Mouse (Mus musculus): ENCODE data around the gene Chd9. TPM values are rescaled to one million over a fixed set of nuclear protein-coding genes. Genes with fewer than 3 reads are reported as not detected.
A peak's percentile ranks its signal among the peaks of the same experiment; 100 is the strongest.

Gene Chd9
- total RNA-seq (2021): 100 to 1,000 TPM; 133 to 138 TPM
- long read RNA-seq, experiment 1, partial matches to known transcripts: 2 of 108 reads
- long read RNA-seq, experiment 1, other reads (novel, unspliced or antisense): 103 of 108 reads
- long read RNA-seq, experiment 2, partial matches to known transcripts: 2 of 79 reads
- long read RNA-seq, experiment 2, other reads (novel, unspliced or antisense): 76 of 79 reads

- DNase-seq (ENCODE audit: low spot score in 2 of 2): peak; percentile 96 to 98
- intact Hi-C loops (cut with DNase I): loop anchor here (1.0 to 2.0 kb wide), 4 partner anchors 42 to 192 kb away; no protein-coding TSS in a partner anchor
Measured at GRCm38 (mm10) chr8:90828181-90828986, at the start of gene Chd9. Gene Chd9, plus strand, starts transcription at chr8:90828352.

GRCm38 (mm10) chr8:90791616-90792015, 36.5 kb upstream of the Chd9 start:
- intact Hi-C loops (cut with DNase I): loop anchor here (2.0 to 5.0 kb wide), 3 partner anchors 84 to 943 kb away; no protein-coding TSS in a partner anchor
- DNase-seq (ENCODE audit: low spot score in 2 of 2): no peak

DNA sequence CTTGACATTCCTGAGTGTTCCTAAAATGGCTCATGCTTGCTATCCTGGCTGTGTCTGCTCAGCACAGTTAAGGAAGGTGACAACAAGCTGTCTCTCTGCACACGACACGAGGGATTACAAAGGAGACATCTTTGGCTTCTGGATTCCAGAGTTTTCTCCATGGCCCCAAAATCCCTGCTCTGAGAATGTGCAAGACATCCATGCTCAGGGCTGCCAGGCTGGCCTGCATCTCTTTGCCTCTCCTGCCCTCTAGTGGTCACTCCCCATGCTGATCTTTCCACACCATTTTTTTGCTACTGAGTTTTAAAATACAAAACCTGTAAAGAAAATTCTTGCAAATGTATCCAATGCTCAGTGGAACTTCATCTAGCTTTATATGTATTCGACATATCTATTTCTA, 34.4 kb upstream of the Chd9 start:
- DNase-seq (ENCODE audit: low spot score in 2 of 2): peak; percentile 91 to 93
- intact Hi-C loops (cut with DNase I): loop anchor here (2.0 to 5.0 kb wide), 3 partner anchors 86 to 945 kb away; no protein-coding TSS in a partner anchor

DNA sequence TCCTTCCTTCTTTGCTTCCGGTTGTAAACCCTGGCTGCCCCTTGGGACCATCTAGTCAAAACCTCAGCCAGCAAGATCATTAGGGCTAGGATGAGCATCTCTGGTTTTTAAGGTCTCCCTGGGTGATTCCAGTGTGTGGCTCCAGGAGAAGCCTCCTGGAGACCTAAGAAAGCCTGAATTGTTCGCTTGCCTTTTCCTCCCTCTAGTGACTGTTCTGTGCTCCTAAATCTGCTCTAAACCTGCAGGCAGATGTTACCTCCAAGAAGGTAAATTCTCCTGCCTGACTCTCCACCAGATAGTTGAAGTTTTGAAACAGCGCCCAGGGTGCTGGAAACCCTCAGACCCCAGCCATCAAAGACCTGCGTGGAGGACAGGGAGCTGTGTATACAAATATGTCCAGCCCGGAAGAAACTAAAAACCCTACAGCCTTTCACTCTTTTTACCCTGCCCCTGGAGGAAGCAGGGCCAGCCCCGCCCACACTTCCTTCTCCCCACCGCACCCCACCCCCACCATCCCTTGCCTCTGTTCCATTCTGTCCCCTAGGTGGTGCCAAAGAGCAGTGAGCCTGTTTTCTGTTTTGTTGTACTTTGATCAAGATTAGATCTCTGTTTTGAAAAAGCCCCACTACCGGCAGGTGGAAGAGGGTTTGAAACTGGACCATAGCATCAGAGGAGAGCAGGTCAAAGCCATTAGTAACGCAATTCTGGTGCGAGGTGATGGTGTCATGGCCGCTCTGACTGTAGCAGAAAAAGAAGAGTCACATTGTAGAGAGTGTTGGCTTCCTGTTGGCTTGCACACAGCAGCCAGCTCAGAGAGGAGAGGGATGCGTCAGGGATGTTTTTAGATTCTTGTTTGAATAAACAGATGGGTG, 32.9 kb upstream of the Chd9 start:
- DNase-seq (ENCODE audit: low spot score in 2 of 2): peak; percentile 60

DNA sequence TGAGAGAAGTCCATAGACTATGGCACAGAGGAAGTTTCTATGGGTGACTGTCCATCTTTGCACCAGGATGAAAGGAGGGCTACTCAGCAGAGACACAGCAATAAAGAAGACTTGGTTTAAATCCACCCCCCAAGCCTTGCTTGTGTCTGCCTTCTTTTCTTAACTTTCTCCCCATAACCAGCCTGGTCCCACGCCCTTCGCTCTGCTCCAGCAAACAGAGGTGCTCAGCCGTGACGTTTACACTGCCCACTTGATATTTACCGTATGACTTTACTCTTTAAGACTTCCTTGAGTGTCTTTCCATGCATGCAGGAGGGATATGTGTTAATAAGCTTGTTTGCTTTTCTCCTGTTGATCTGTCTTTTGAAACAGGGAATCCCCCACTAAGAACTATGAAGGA, 28.7 kb upstream of the Chd9 start:
- intact Hi-C loops (cut with DNase I): no loop called here
- no peak for DNase-seq (ENCODE audit: low spot score in 2 of 2)

More for the DNA sequence above, 32.9 kb upstream of the Chd9 start:
- intact Hi-C loops (cut with DNase I): loop anchor here (5.0 kb wide), 2 partner anchors 88 to 793 kb away; no protein-coding TSS in a partner anchor

- intact Hi-C loops (cut with DNase I): no loop called here
- DNase-seq (ENCODE audit: low spot score in 2 of 2): no peak
Measured at GRCm38 (mm10) chr8:90813602-90814320, 14.4 kb upstream of the Chd9 start.

- intact Hi-C loops (cut with DNase I): no loop called here
- DNase-seq (ENCODE audit: low spot score in 2 of 2): no peak
Measured at GRCm38 (mm10) chr8:90816061-90816882, 11.9 kb upstream of the Chd9 start.

GRCm38 (mm10) chr8:90817293-90817692, 10.9 kb upstream of the Chd9 start, which contains the start of gene Gm19935:
Gene Gm19935, minus strand, starts transcription at chr8:90817393.
- intact Hi-C loops (cut with DNase I): no loop called here

DNA sequence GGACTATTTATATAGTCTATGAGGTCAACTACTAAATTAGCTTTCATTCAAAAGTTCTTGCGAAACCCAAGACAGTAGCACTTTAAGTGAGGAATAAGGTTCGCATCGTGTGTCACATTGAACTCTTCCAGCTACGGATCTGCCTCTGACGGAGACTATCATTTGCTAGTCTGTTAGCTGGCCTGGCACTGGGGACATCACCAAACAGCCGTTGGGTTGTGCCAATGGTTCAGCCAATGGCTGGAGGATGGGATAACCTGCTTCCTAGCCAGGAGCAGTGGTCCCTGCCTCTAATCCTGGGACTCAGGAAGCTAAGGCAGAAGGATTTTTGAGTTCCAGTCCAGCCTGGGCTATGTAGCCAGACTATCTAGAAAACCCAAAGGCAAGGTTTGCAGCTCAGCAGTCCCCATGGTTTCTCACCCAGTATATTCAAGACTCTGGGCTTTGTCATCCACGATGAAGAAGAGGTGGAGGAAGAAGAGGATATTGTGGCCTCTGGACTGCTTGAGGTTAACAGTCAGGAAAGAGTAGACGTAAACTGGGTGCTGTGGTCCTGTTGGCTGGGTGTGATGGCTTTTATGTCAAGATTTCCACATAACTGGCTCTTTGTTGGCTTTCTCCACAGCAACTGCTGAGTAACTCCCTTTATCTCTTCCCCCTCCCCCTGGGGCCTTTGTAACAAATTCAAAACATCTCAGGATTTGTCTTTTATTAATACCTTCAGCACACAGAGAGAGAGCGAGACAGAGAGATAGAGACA, 8.4 kb upstream of the Chd9 start:
- intact Hi-C loops (cut with DNase I): no loop called here
- no peak for DNase-seq (ENCODE audit: low spot score in 2 of 2)

More at GRCm38 (mm10) chr8:90817293-90817692, 10.9 kb upstream of the Chd9 start, which contains the start of gene Gm19935:
- no peak for DNase-seq (ENCODE audit: low spot score in 2 of 2)

DNA sequence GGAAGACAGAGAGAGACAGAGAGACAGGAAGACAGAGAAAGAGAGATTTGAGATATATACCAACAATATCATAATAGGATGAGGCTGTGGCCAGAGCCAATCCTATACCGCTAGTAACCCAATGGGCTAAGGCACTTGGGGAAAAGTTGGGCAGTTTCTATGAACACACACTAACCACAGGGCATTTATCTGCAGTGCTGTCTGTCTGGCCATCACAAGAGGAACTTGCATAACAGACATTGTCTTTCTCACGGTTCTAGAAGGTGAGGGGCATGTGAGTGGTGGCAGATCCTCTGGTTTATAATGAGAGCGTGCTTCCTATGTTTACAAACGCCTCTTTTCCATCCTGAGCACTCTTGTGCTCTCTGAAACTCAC, 7.8 kb upstream of the Chd9 start:
- DNase-seq (ENCODE audit: low spot score in 2 of 2): no peak
- intact Hi-C loops (cut with DNase I): no loop called here

DNA sequence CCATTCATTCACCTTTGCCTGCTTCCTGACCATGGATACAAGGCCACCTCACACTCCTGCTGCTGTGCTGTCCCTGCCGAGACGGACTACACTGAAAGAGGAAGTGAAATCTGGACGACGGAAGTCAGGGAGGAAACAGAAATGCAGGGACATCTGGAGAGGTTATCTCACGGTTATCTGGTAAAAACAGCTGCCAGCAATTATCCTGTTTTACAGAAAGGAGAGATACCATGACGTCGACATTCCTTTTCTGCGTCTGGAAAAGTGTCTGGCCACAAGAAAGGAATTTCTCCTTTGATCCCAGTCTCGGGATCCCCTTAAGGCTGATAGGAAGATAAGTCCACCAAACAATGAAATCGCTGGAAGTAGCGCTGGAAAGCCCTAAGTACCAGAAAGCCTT, 5.7 kb upstream of the Chd9 start:
- no peak for DNase-seq (ENCODE audit: low spot score in 2 of 2)
- intact Hi-C loops (cut with DNase I): no loop called here

DNA sequence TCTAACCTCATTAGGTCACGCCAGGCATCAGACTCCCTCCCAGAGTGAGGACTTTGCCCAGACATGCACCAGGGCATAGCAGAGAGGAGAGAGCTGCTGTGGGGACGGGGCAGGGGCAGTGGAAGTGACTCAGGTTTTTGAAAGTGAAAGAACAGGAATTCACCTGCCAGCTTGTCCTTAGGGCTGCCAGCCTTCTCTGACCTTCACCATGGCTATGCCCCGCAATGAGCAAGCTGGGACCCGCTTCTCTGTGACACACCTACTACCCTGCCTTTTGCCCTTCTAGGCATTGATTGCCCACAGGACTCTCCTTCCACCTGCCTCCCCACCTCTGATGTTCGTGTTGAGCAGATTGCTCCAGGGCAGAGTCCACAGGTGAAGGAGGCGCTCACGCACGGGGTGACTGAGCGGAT, 2.7 kb upstream of the Chd9 start:
- no peak for DNase-seq (ENCODE audit: low spot score in 2 of 2)
- intact Hi-C loops (cut with DNase I): no loop called here

DNA sequence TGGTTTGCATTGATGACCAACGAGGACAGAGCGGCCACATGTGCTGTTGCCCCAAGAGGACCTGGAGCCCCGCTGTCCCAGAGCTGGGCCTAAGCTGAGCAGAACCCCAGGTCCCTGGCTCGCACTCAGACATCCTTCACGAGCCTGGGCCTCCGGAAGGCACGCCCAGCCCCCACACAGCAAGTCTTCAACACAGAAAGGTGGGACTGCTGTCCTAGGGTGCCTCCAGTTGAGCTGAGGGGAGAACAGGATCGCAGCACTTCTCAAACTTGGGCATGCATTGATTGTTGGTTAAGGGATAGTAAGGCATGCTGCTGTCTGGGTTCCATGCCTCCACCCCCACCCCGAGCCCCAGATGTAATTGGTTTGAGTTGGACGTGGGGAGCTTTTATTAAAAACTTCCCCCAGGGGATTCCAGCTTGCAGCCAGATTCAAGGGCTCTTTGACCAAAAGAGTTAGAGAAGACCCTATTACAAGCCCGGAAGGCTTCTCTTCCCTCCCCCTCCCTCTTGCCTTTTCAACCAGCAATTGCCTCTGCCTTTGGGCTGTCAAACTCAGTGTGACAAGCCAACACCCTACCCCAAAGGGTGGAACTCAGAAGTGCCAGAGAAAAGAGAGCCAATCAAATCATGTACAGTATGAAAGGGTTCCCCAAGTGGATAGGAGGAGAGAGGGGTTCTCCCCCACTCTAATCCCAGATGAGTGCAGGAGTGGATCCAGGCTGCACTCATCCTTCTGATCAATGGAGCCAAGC, 1.0 kb downstream of the Chd9 start:
- peak in 1 of 2 experiments; percentile 49 for DNase-seq (ENCODE audit: low spot score in 2 of 2)
- intact Hi-C loops (cut with DNase I): loop anchor here (1.0 to 2.0 kb wide), 4 partner anchors 42 to 192 kb away; no protein-coding TSS in a partner anchor

DNA sequence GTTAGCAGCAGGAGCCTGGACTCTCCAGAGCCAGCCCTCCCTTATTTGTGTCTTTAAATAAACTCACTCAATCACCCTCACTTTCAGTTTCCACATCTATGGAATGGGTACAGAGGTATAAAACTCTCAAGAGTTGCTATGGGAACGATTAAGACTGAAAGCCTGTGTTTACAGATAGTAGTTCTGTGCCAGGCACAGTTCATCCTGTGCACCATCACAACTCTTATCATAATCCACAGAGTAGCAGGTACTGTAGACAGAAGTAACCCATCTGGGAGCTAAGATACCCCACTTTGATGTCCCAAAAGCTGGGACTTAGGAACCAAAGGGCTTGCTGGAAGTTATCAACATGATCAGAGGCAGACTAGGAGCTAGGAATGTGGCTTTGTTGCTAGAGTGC, 1.7 kb downstream of the Chd9 start:
- no peak for DNase-seq (ENCODE audit: low spot score in 2 of 2)
- intact Hi-C loops (cut with DNase I): loop anchor here (2.0 kb wide), 3 partner anchors 41 to 191 kb away; no protein-coding TSS in a partner anchor

DNA sequence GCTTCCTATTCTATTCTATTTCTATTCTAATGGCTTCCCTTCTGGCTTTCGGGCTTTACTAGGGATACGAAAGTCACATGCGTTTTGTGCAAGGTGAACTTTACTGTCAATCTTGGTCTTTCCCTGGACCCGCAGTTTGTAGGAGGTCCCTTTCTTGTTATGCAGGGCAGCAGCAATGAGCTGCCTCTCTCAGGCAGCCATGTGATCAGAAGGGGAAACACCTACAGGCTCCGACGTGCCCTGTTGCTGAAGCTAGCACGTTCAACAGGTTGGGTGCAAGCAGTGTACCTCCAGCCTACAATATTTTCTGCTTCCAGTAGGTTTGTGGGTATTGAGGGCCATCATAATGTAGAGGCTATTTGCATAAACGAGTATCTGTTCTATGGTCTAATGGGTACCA, 2.8 kb downstream of the Chd9 start:
- intact Hi-C loops (cut with DNase I): no loop called here
- no peak for DNase-seq (ENCODE audit: low spot score in 2 of 2)

DNA sequence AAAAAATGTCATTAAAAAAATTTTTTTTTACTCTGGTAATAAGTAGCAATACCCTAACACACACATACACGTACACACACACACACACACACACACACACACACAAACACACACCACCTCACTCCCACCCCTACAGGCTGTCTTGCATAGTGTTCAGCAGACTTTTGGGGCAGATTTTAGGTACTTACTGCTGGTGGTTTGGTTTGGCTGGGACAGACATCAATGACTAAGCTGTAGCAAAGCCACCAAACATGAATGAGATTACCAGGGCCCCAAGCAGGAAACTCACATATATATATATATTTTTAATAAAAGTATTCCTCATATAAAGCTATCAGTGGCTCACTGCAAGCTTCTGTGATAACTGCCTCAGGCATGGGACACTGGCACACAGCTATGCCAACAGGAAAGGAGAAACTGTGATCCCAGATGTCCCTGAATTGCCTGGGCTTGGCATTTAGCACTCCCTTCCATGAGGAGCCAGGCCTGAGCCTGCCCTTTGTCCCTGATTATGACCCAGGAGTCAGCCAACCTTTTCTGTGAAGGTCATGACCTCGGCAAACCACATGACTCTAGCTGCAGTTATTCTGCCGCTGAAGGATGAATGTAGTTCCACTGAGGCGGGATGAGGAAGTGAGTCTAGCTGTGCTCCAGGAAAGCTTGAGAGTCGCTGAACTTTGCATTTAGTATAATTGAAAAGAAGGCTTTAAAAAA, 4.6 kb downstream of the Chd9 start:
- intact Hi-C loops (cut with DNase I): no loop called here
- DNase-seq (ENCODE audit: low spot score in 2 of 2): no peak
